Mouse (Mus musculus) erythroblast, embryonic 14.5 days (primary cell): ENCODE data around the gene Gapvd1. TPM values are rescaled to one million over a fixed set of nuclear protein-coding genes. Genes with fewer than 3 reads are reported as not detected.

Source experiments
- H3K27me3 ChIP-seq: 2 replicates; pipeline ENCODE4 v1.6.1; 2012; ENCODE audit warnings: inconsistent platforms; ENCODE audit not compliant: control insufficient read depth
- H3K36me3 ChIP-seq: 2 replicates; pipeline ENCODE4 v1.6.1; 2012; ENCODE audit warnings: mild to moderate bottlenecking, inconsistent platforms; ENCODE audit not compliant: control insufficient read depth
- H3K4me1 ChIP-seq: 2 replicates; pipeline ENCODE4 v1.6.1; 2012; ENCODE audit warnings: inconsistent platforms; ENCODE audit not compliant: control insufficient read depth
- H3K4me3 ChIP-seq: replicated peaks from 2 replicates; pipeline ENCODE3; 2012; ENCODE audit warnings: moderate library complexity, mild to moderate bottlenecking, inconsistent platforms
- H3K9me3 ChIP-seq: 2 replicates; pipeline ENCODE4 v1.6.1; 2012; ENCODE audit warnings: low read length, inconsistent platforms, mixed read lengths; ENCODE audit not compliant: control insufficient read depth
- GATA1 ChIP-seq: IDR thresholded peaks from 2 replicates; pipeline ENCODE4 v1.6.1; 2012; ENCODE audit warnings: low read length, inconsistent platforms, mixed read lengths
- TAL1 ChIP-seq: IDR thresholded peaks from 3 replicates; pipeline ENCODE4 v1.6.1; 2012; ENCODE audit warnings: low read length, inconsistent platforms, mixed read lengths
- polyA plus RNA-seq: library from polyadenylated mRNA; stranded (reverse); fragments of >175 nt; gene quantifications from 2 replicates; pipeline ENCODE4 v1.2.3, GENCODE M21; 2012

The Gapvd1 gene
- polyA plus RNA-seq, 1 experiment = 3.0 TPM

DNA sequence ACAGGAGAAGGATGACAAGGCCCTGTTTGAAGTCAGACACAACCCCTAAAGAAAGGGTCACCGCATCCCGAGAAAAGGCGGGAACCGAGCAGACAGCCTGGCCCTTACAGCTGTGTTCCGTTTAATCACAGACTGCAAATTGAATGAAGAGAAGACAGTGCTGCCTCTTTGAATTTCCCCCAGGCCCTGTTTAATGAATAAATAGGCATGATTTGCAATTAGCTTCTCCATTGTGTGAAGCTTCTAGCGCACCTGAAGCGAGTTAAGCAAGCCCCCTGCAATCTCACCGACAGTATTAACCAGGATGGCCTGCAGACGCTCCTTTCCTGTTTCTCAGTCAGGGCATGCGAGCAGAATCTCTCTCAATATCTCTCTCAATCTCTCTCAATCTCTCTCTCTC, 87.2 kb downstream of the Gapvd1 start:
- H3K9me3 ChIP-seq = no peaks in the 10 kb centered on the region
- H3K27me3 ChIP-seq = peaks cover 35% of the 10 kb centered on the region
- peaks cover 4% of the 10 kb centered on the region for H3K36me3 ChIP-seq
- H3K4me3 ChIP-seq = no peak overlapping the region
- TF ChIP-seq GATA1 (no peak), TAL1 (no peak)
- peaks cover 25% of the 10 kb centered on the region for H3K4me1 ChIP-seq

- no peak overlapping the region for H3K4me3 ChIP-seq
- no peaks in the 10 kb centered on the region for H3K36me3 ChIP-seq
- H3K9me3 ChIP-seq = no peaks in the 10 kb centered on the region; the same call in 1 of the 2 replicates
- TF ChIP-seq TAL1 = no peak
- peaks cover 3% of the 10 kb centered on the region; the same call in 1 of the 2 replicates for H3K27me3 ChIP-seq
- peaks cover 25% of the 10 kb centered on the region for H3K4me1 ChIP-seq
Observed at GRCm38 (mm10) chr2:34647410-34647809, 107.6 kb downstream of the Gapvd1 start.

DNA sequence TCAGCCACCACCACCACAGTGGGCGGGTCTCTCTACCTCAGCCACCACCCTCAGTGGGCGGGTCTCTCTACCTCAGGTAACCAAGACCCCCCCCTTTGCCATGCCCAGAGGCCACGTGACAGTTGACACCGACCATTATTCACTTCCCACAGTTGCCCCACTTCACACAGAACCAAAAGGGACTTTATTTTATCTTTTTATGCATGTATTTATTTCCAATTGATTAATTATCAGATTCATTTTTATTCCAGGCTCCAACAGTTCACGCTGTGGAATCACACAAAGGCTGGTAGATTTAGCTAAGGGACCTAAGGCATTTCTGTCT, 108.5 kb downstream of the Gapvd1 start:
- H3K4me1 ChIP-seq = peaks cover 25% of the 10 kb centered on the region
- H3K4me3 ChIP-seq = peak overlapping the region; percentile 66
- H3K9me3 ChIP-seq = no peaks in the 10 kb centered on the region; the same call in 1 of the 2 replicates
- no peaks in the 10 kb centered on the region for H3K36me3 ChIP-seq
- TF ChIP-seq GATA1 (no peak), TAL1 (no peak)
- H3K27me3 ChIP-seq = peaks cover 3% of the 10 kb centered on the region; the same call in 1 of the 2 replicates

GRCm38 (mm10) chr2:34645851-34646540, 109.0 kb downstream of the Gapvd1 start:
- H3K4me3 ChIP-seq = peak overlapping the region; percentile 66
- H3K9me3 ChIP-seq = no peaks in the 10 kb centered on the region
- H3K27me3 ChIP-seq = peaks cover 3% of the 10 kb centered on the region; the same call in 1 of the 2 replicates
- TF ChIP-seq TAL1 (no peak), GATA1 (no peak)
- H3K36me3 ChIP-seq = no peaks in the 10 kb centered on the region
- H3K4me1 ChIP-seq = peaks cover 25% of the 10 kb centered on the region

- Histone ChIP-seq H3K27me3 (peaks cover 3% of the 10 kb centered on the region; the same call in 1 of the 2 replicates), H3K4me3 (no peak overlapping the region), H3K9me3 (no peaks in the 10 kb centered on the region), H3K4me1 (peaks cover 25% of the 10 kb centered on the region), H3K36me3 (no peaks in the 10 kb centered on the region)
- no peak for TF ChIP-seq TAL1
- no peak for TF ChIP-seq GATA1
Observed at GRCm38 (mm10) chr2:34644571-34645526, 110.2 kb downstream of the Gapvd1 start.

GRCm38 (mm10) chr2:34642351-34642750, 112.7 kb downstream of the Gapvd1 start:
- H3K9me3 ChIP-seq = no peaks in the 10 kb centered on the region
- no peak for TF ChIP-seq GATA1
- TF ChIP-seq TAL1 = no peak
- H3K4me1 ChIP-seq = peaks cover 33% of the 10 kb centered on the region
- H3K36me3 ChIP-seq = no peaks in the 10 kb centered on the region
- 0 out of 2 replicates have a peak, but pooled peaks cover 3% of the 10 kb centered on the region for H3K27me3 ChIP-seq
- H3K4me3 ChIP-seq = no peak overlapping the region

DNA sequence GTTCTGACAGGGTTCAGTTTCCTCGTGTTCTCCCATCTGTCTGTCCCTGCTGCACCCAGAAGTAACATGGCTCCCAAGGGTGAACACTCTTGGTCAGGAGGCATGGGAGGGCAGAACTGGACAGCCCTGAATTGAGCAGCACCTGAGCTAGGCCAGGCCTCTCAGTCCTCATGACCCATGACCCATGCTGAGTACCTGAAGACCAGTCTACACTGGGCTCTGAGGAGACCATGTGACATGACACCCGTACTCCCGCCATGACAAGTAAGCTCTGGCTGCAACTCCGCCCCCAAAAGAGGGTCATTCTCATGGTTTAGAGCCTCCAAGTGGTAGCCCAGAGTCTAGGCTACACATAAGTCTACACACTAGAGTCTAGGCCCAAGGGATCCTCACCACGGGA, 115.3 kb downstream of the Gapvd1 start:
- H3K27me3 ChIP-seq = no peaks in the 10 kb centered on the region
- no peaks in the 10 kb centered on the region for H3K9me3 ChIP-seq
- no peak for TF ChIP-seq TAL1
- TF ChIP-seq GATA1 = no peak
- H3K4me1 ChIP-seq = peaks cover 21% of the 10 kb centered on the region
- no peaks in the 10 kb centered on the region for H3K36me3 ChIP-seq
- no peak overlapping the region for H3K4me3 ChIP-seq

- H3K9me3 ChIP-seq = no peaks in the 10 kb centered on the region
- no peaks in the 10 kb centered on the region for H3K27me3 ChIP-seq
- peaks cover 17% of the 10 kb centered on the region for H3K4me1 ChIP-seq
- TF ChIP-seq GATA1 (no peak), TAL1 (no peak)
- peak overlapping the region; percentile 59 for H3K4me3 ChIP-seq
- H3K36me3 ChIP-seq = no peaks in the 10 kb centered on the region
Observed at GRCm38 (mm10) chr2:34638955-34639650, 115.9 kb downstream of the Gapvd1 start.
